Mouse (Mus musculus) megakaryocyte, embryonic 14.5 days (primary cell): ENCODE measurements around the gene Calml4.

Experiments
- FLI1 ChIP-seq: IDR thresholded peaks from 2 replicates; pipeline ENCODE4 v1.6.1; 2012; ENCODE audit warnings: low read length, inconsistent platforms, mixed read lengths
- GATA1 ChIP-seq: IDR thresholded peaks from 3 replicates; pipeline ENCODE4 v1.6.1; 2012; ENCODE audit warnings: mixed read lengths, low read length, inconsistent platforms, borderline replicate concordance

DNA sequence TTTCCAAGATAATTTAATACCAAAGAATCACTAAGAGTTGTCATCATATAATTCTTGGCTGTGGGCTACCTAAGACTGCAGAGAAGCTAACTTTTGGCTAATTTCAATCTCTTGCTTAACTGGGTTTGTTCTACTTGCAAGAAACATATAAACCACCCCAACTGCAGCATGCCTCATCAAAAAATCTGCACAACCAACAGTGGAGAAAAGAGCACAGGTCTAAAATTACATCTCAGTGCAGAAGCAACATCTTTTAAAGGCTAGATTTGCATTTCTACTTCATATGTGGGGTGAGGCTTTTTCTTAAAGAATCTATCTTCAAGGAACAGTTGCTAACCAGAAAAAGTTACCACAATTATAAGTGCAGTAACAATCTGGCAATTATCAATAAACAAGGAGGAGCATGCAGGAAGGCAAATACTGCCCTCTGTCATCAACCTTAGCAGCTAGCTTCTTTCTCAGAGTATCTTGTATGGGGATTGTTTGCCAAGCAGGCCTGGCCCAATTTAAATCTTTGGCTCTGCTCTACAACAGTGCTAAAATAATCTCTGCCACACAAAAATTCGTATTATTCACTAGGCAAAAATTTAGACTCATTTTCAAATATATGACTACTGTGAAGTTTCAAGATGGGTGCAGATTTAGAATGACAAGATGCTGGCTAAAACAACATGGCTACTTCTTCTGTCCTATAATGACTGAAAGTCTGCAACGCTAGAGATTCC is 67.2 kb downstream of the Calml4 start:
- TF ChIP-seq GATA1, result no peak
- no peak for TF ChIP-seq FLI1
